Mouse (Mus musculus): ENCODE data around the gene Kif18a. TPM values are rescaled to one million over a fixed set of nuclear protein-coding genes. Genes with fewer than 3 reads are reported as not detected.

Gene Kif18a
- polyA plus RNA-seq (2012; rRNA removed): 6.7 and 9.8 TPM in 2 replicates

GRCm38 (mm10) chr2:109280600-109281340 lies at the start of gene Kif18a, which contains the start of gene Mettl15:
Gene Kif18a, plus strand, starts transcription at chr2:109280738.
Gene Mettl15, minus strand, starts transcription at chr2:109280748.

Other genes starting within 250 kb of the Kif18a start
- 6.5 and 7.9 TPM in 2 replicates for gene Mettl15, start within 50 bp of the Kif18a start, polyA plus RNA-seq (2012; rRNA removed)

Measured in central nervous system, embryonic 14 days (tissue).